In the genomic region with DNA sequence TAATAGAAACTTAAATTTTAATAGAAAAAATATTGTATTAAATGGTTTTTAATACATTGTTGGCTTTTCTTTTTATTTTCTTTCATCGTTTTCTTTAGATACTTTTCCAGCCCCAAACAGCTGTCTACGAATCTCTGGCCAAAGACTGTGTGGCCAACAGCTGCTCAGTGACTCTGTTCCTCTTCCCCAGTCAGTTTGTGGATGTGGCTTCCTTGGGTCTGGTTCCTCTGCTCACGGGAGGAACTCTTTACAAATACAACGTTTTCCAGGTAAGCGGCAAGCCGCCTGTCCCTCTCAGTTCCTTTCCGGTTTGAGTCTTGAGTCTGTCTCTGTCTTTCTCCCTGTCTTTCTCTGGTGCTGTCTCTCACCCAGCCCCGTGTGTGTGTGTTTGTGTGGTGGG, we compare ENCODE assay signal across 21 mouse cellular contexts.
"Had no signal": no experiment of that assay in that cellular context is flagged by ENCODE, and none has a peak within 500 bp of the region (broad histone marks: within the 10 kb centered on the region; RNA-seq: fewer than 3 reads in every experiment).

No protein-coding gene starts in this region.

- DNase-seq: kidney, adult 2 months; kidney, postnatal 25 days; layer of hippocampus, postnatal 36 days; left cerebral cortex, postnatal 4 days; liver, postnatal 0 days; lung, embryonic 14.5 days; midbrain, embryonic 14.5 days; thymus, adult 2 months; thymus, postnatal 14 days; thymus, postnatal 4 days had no signal

- H3K27me3 ChIP-seq: limb, embryonic 12.5 days; limb, embryonic 15.5 days; stomach, embryonic 15.5 days had no signal

- H3K4me3 ChIP-seq: layer of hippocampus, adult 2 months; left cerebral cortex, adult 2 months; limb, embryonic 12.5 days; limb, embryonic 15.5 days; stomach, embryonic 15.5 days had no signal

- H3K4me1 ChIP-seq: limb, embryonic 12.5 days; limb, embryonic 15.5 days; stomach, embryonic 15.5 days had no signal

- H3K27ac ChIP-seq: kidney, postnatal 0 days; layer of hippocampus, adult 2 months; left cerebral cortex, adult 2 months; limb, embryonic 12.5 days; limb, embryonic 15.5 days; liver, embryonic 14.5 days; macrophage; stomach, embryonic 15.5 days had no signal

- H3K9ac ChIP-seq: limb, embryonic 12.5 days; limb, embryonic 15.5 days; liver, embryonic 14.5 days; liver, postnatal 0 days; lung, embryonic 14.5 days; stomach, embryonic 15.5 days had no signal

- ATAC-seq: liver, postnatal 0 days; lung, postnatal 0 days had no signal

- H3K9me3 ChIP-seq: limb, embryonic 15.5 days; stomach, embryonic 15.5 days had no signal

- H3K4me2 ChIP-seq: limb, embryonic 12.5 days; limb, embryonic 15.5 days; liver, embryonic 11.5 days; lung, embryonic 14.5 days; midbrain, embryonic 11.5 days; stomach, embryonic 15.5 days had no signal
